Mouse (Mus musculus) heart, postnatal 0 days (tissue): ENCODE data around the gene Il17f.

Source experiments
- CTCF ChIP-seq: IDR thresholded peaks from 2 replicates; pipeline ENCODE4 v1.5.1; 2016; ENCODE audit warnings: antibody characterized with exemption, control low read depth, low read depth
- EP300 ChIP-seq: IDR thresholded peaks from 2 replicates; pipeline ENCODE4 v1.6.1; 2016; ENCODE audit warnings: antibody characterized with exemption, low read depth

- TF ChIP-seq CTCF (no peak), EP300 (no peak)
Observed at GRCm38 (mm10) chr1:20759799-20760198, 30.6 kb downstream of the Il17f start.
